Mouse (Mus musculus) adrenal gland, postnatal 10 days (tissue): ENCODE results near the gene Dolk. TPM values are rescaled to one million over a fixed set of nuclear protein-coding genes. Genes with fewer than 3 reads are reported as not detected.

Experiments used
- DNase-seq: peaks from one replicate; pipeline ENCODE4 v3.0.0; 2021; ENCODE audit warnings: mixed read lengths
- total RNA-seq, 2 experiments: library from RNA; stranded (reverse); gene quantifications; 2 replicates each; pipeline ENCODE4 v1.2.3; 2021

Gene Dolk
- total RNA-seq, 2 experiments from 2014 or later: 43.4 to 46.2 TPM

GRCm38 (mm10) chr2:30250166-30251128, 35.7 kb downstream of the Dolk start:
- DNase-seq: no peak

- DNase-seq: no peak
Measured at GRCm38 (mm10) chr2:30249182-30249581, 37.0 kb downstream of the Dolk start.

GRCm38 (mm10) chr2:30247681-30248080, 38.5 kb downstream of the Dolk start:
- no peak for DNase-seq

- no peak for DNase-seq
Measured at GRCm38 (mm10) chr2:30247036-30247435, 39.1 kb downstream of the Dolk start.

GRCm38 (mm10) chr2:30244595-30245178, 41.4 kb downstream of the Dolk start:
- no peak for DNase-seq

- no peak for DNase-seq
Measured at GRCm38 (mm10) chr2:30243391-30243790, 42.7 kb downstream of the Dolk start.

- DNase-seq: peak; percentile 83
Measured at GRCm38 (mm10) chr2:30242509-30242908, 43.6 kb downstream of the Dolk start.

- DNase-seq: no peak
Measured at GRCm38 (mm10) chr2:30240267-30240666, 45.9 kb downstream of the Dolk start, which contains the start of gene Gm28035. TSS of gene Gm28035 (plus strand) at chr2:30240567.

GRCm38 (mm10) chr2:30239777-30240176, 46.4 kb downstream of the Dolk start:
- DNase-seq: peak; percentile 54

GRCm38 (mm10) chr2:30238906-30239465, 47.1 kb downstream of the Dolk start:
- no peak for DNase-seq

- DNase-seq: peak; percentile 82
Measured at GRCm38 (mm10) chr2:30237881-30238280, 48.3 kb downstream of the Dolk start.

- DNase-seq: peak; percentile 100
Measured at GRCm38 (mm10) chr2:30237199-30237880, 48.8 kb downstream of the Dolk start, which contains the start of gene Lrrc8a. TSS of gene Lrrc8a (plus strand) at chr2:30237715.

- no peak for DNase-seq
Measured at GRCm38 (mm10) chr2:30236426-30237198, 49.5 kb downstream of the Dolk start.

- no peak for DNase-seq
Measured at GRCm38 (mm10) chr2:30235593-30235992, 50.5 kb downstream of the Dolk start.

Other genes starting within 250 kb of the Dolk start
- 10 to 100 TPM; 20.1 to 24.4 TPM for gene Wdr34, start 237.5 kb downstream of the Dolk start, total RNA-seq
- 100 to 1,000 TPM; 216 to 221 TPM for gene Set, start 229.0 kb downstream of the Dolk start, total RNA-seq
- gene Pkn3, start 208.7 kb downstream of the Dolk start, total RNA-seq: 10 to 100 TPM in 1 of 2 experiments, 1 to 10 TPM in 1; 6.3 to 10.1 TPM
- gene Zdhhc12, start 192.7 kb downstream of the Dolk start, total RNA-seq: 10 to 100 TPM; 14.9 to 19.0 TPM
- gene Zer1, start 161.7 kb downstream of the Dolk start, total RNA-seq: 10 to 100 TPM; 29.9 to 45.4 TPM
- gene Tbc1d13, start 152.6 kb downstream of the Dolk start, total RNA-seq: 10 to 100 TPM; 47.2 to 64.0 TPM
- gene Endog, start 114.8 kb downstream of the Dolk start, total RNA-seq: 10 to 100 TPM; 55.6 to 58.2 TPM
- gene Spout1, start 107.9 kb downstream of the Dolk start, total RNA-seq: 10 to 100 TPM; 18.1 TPM
- gene Kyat1, start 80.5 kb downstream of the Dolk start, total RNA-seq: 10 to 100 TPM; 27.4 to 27.9 TPM
- 10 to 100 TPM; 43.5 to 53.2 TPM for gene Lrrc8a, start 48.6 kb downstream of the Dolk start, total RNA-seq
- 1 to 10 TPM; 1.9 to 2.0 TPM for gene Gm28035, start 45.8 kb downstream of the Dolk start, total RNA-seq
- gene Phyhd1, start 20.1 kb downstream of the Dolk start, total RNA-seq: 10 to 100 TPM; 23.7 to 24.1 TPM
- gene Gm28038, start 5.3 kb downstream of the Dolk start, total RNA-seq: not detected
- gene Nup188, start 63 bp upstream of the Dolk start, total RNA-seq: 10 to 100 TPM; 37.9 to 45.3 TPM
- gene Sh3glb2, start 73.0 kb upstream of the Dolk start, total RNA-seq: 10 to 100 TPM; 70.9 to 89.7 TPM
- gene Miga2, start 77.9 kb upstream of the Dolk start, total RNA-seq: 100 to 1,000 TPM in 1 of 2 experiments, 10 to 100 TPM in 1; 97.5 to 111 TPM
- gene Dolpp1, start 105.9 kb upstream of the Dolk start, total RNA-seq: 10 to 100 TPM; 14.5 to 23.6 TPM
- 100 to 1,000 TPM; 317 to 355 TPM for gene Crat, start 129.5 kb upstream of the Dolk start, total RNA-seq
- gene Ptpa, start 129.7 kb upstream of the Dolk start, total RNA-seq: 100 to 1,000 TPM; 152 to 170 TPM
- 1 to 10 TPM; 5.9 to 8.4 TPM for gene Ier5l, start 187.9 kb upstream of the Dolk start, total RNA-seq